Mouse (Mus musculus) 416B (cell line): ENCODE data around the gene Scube2.

ENCODE experiments used
- DNase-seq: peaks from one replicate; pipeline ENCODE4 v3.0.0; 2011; ENCODE audit warnings: low read depth

Scube2 gene

DNA sequence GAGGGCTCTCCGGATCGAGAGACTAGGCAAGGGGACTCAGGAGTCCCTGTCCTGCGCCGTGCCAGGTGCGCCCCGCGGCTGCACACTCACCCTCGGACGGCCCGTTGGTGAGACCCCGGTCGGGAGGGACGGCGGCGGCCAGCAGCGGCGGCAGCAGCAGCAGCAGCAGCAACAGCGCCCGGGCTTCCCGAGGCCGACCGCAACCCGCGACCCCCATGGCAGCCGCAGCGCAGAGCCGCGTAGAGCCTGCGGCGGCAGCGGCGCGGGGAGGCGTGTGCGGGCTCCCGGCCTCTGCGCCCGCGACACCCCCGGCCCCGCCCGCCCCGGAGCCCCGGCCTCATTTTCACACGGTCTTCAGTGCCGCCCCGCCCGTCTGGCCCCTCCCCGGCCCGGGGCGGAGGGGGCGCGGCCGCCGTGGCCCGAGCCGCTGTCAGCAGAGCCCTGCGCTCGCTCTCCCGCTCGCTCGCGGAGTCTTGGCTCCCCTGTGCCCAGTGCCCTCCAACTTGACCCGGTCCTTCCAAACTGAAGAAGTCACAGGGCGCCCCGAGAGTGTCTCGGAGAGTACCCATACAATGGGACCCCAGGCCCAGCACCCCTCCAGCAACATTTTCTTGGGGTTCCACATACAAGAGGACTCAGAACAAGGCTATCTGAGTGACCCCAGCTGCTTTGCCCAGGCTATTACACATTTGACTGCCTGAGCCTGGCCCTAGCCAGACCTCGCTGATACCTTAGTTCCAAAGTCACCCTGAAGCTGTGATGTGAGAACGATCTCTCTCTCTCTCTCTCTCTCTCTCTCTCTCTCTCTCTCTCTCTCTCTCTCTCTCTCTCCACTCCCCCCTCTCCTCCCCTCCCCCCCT lies at the start of gene Scube2:
Gene Scube2, minus strand, starts transcription at position 310 of the 860 bp plus-strand sequence.
- no peak for DNase-seq

DNA sequence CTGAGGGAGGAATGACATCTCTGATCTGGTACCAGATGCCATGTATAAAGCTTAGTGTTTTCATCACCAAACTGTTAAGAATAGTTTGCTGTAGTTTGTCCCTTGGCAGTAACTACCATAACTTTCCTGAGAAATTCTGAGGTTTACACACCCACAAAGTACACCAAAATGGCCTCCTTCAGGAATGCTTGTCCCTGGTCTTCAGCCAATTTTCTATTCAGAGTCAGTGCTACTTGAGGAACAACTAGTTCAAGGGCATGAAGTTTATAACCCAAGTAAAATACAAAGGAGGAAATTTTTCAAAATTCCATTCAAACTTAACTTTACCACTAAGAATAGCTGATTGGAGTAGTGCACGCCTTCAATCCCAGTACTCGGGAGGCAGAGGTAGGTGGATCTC lies 40.7 kb upstream of the Scube2 start:
- DNase-seq, result no peak

DNA sequence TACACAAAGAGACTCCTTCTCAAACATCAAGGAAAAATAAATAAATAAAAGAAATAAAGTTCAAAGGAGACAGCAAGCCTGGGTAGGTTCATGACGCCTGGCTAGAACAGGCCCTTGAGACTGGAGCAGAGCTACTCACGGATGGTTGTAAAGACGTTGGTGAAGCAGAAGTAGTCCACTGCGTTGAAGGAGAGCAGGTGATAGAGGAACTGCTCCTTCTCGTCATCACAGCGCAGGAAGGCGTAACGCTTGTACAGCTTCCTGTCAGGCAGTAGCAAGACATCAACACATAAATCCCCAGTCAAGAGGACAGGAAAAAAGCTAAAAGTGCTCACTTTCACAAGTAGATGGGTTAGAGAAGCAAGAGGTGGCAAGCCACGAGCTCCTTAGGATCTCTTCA lies 35.4 kb upstream of the Scube2 start:
- DNase-seq, result no peak

DNA sequence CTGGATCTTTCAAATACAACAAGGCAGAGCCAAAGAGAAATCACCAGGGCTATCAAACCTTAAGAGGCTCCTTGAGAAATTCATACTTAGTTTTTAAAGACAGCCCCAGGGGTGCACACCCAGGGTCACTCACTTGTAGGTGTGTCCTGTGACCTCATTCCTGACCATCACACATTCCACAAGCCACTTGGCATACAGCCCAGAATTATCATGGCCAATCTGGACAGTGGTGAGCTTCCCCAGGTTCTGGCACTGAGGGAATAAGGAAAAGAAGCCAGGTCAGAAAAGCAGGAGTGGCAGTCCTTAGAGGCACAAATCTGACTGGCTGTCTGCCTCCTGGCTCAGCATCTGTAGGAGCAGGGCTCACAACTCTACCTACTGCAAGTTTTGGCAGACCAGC lies 33.4 kb upstream of the Scube2 start:
- DNase-seq, result peak; percentile 14

DNA sequence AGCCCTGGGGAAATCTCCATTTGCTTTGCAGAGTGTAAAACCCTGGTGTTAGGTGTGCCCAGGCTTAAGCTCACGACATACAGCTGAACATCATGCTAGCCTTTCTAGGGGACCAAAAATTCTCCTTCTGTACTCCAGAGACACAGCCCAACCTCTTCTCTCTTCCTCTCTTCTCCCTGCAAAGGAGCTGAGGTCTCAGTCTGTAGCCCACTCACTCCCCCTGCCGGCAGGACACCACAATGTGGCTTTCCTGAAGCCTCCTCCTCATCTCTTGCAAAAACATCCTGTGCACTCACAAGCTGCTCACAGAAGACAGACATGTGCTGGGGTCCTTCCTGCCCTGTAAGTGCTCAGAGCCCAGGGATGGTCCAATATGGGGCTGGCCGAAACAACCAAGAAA lies 27.1 kb upstream of the Scube2 start:
- peak; percentile 68 for DNase-seq

DNA sequence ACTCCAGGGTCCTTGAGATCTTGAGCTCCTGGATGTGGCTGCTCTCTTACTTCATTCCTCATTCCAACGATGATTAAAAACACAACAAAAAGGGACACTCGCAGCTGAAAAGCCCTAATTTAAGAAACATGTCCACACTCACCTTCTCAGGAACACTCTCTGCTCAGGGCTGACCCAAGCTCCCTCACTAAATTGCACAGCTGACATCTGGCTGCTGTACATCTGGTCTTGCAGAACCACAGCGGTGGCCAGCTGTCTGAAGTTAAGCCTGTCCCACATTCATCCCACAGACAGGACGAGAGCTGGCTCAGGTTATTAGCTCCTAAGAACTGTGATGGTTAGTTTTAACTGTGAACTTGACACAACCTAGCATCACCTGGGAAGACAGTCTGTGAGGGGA lies 26.3 kb upstream of the Scube2 start:
- no peak for DNase-seq

DNA sequence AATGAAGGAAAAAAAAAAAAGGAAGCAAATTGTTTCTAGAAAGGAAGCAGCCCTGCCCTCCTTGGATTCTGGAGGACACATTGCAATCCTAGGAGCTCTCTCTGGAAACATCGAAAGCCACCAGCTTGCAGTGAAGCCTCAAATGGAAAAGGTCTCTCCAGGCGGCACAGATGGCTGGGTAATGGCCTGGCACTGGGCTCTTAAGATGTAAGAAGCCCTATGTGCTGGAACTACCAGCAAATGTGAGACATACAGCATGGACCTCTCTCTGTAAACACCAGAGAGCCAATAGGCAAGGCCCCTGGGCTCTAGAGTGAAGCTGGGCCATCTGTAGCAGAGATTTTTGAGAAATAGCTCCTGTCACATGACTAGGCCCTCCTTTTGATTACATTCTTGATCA lies 24.8 kb upstream of the Scube2 start:
- DNase-seq, result no peak

DNA sequence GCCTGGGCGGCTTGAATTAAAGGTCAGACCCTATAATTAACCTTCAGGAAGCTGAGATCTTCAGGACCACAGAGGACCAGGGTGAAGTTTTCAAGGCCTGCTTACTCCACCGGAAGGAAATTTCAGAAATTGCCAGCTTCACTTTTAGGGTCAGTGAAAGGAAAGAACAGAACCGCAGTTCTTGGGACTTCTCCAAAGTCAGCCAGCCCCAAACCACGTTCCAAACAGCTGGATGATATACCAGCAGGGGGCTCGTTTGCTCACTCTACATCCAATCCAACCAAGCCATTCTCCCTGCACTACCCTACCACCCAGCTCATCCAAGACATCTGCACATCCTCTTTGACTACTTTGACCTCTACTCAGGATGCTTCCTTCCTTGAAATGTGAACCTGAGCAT lies 23.8 kb upstream of the Scube2 start:
- peak; percentile 84 for DNase-seq

DNA sequence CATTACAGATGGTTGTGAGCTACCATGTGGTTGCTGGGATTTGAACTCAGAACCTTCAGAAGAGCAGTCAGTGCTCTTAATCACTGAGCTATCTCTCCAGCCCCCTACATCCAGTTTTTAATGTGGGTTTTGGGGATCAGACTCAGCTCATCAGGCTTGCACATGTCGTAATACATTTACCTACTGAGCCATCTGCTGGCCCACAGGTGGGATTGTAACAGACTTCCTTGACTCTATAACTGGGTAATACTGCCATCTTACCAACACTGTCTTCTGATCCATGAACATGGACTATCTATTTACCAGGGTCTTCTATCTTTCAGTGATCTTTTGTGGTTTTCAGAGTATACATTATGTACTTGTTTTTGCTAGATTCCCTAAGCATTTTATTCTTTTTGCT lies 20.8 kb upstream of the Scube2 start:
- peak; percentile 35 for DNase-seq

DNA sequence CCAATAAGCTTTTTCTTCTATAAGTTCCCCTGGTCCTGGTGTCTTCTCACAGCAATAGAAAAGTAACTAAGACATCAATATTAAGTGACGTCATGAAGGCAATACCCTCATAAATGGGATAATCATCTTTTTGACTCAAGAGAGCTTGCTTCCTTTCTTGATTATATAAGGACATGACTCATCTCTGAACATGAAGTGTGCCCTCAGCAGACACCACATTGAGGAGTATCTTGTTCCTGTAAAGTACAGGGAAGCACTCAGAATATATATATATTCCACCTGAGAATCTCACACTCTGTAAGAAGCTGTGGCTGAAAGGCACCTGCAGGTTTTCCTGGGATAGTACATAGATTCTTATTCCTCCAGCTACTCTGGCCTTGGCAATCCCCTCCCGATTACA lies 17.1 kb upstream of the Scube2 start:
- DNase-seq, result peak; percentile 54

DNA sequence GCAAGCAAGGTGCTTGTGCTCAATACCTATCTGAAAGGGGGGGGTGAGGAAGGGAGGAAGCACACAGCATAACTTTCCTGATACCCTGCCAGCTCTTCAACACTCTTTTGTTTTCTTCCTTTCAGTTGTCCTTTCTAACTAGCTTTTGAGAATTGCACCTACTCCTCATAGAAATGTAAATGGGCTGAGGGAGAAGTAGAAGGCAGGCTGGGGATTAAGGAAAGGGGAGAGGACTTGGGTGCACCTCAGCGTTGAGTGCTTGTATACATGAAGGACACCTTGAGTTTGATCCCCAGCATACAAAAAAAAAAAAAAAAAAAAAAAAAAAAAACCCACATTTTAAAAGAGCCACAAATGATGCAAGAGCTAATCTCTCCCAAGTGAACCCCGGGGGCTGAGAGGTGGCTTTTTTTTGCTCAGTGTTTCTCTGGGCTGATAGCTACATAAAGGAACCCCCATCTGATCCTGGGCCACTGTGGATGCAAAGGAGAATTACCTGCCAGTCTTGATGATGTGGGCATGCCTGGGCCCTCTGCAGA lies 16.2 kb upstream of the Scube2 start:
- no peak for DNase-seq

DNA sequence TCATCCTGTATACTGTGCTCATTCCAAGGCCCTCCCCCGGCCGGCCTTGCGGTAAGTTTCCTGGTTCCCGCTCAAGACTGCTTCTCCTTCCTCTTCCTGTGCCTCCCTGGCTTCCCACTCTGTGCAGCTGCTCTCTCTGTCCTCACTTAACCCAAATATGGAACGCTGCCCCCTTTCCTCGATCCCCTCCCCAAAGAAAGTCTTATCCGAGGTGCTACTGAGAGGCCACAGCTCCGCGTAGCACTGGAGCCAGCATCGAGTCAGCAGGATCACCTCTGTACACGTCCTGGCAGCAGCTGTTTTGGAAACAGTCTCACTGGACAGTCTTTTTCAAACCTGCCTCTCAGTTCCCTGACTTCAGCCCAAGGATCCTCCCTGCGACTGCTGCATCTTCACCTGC lies 13.7 kb upstream of the Scube2 start:
- DNase-seq, result no peak

DNA sequence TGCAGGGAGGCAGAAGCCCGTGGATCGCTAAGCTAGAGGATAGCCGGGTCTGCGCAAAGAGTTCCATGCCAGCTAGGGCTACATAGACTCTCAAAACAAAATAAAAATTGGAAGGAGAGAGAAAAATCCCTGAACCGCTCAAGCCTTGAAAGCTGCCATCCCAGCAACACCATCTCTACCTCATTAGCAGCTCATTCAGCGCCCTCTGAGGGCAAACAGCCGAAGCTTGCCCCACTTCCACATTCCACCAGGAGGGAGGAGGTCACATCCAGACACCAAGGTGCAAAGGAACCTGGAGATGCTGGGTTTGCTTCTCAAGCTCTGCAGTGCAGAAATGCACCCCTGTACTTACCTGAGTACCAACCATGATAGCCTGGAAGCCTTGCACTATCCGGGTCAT lies 10.6 kb upstream of the Scube2 start:
- DNase-seq, result no peak

DNA sequence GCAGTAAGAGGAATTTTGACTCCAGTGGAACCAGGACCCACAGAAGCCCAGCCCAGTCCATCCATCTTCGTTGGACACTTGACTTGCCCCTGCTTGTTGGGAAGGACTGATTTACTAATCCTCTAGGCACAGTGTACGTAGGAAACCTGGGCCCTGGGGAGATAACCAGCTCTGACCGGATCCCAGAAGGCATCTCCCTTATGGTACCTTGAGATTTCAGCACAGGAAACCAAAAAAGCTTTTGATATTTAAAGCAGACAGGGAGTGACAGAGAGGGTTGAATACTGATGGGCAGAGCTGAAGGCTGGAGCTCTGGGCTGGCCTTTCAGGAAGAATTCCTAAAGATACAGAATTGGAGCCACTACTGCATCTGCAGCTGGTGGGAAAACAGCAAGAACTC lies 10.1 kb upstream of the Scube2 start:
- DNase-seq, result no peak

DNA sequence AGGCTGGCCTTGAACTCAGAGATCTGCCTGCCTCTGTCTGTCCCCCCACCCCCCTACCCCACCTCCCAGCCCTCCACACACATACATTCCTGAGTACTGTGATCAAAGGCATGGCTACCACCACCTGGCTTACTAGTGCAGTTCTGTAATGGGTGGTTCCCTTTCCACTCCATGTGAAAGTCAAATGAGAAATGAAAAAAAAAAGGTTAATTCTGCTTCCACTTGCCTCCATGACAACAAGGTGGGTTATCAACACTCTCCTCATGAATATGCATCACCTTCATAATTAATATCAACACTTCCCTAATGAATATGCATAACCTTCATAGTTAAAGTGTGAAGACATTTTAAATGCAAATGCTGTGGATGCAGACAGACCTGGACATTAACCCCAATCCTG lies 9.6 kb upstream of the Scube2 start:
- no peak for DNase-seq

DNA sequence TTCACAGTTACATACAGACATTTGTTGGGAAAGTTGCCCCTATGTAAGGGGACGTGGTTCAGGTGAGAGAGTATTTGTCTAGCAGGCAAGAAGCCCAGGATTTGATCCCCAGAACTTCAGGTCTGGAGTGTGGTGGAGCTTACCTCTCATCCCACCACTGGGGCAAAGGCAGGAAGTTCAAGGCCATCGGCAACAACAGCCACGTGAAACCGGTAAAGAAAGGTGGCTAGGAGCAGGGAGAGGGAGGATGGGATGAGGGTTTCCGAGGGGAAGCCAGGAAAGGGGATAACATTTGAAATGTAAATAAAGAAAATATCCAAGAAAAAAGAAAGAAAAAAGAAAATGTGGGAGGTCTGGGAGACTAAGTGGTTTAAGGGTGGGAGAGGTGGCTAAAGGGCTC lies 7.7 kb upstream of the Scube2 start:
- DNase-seq, result no peak

DNA sequence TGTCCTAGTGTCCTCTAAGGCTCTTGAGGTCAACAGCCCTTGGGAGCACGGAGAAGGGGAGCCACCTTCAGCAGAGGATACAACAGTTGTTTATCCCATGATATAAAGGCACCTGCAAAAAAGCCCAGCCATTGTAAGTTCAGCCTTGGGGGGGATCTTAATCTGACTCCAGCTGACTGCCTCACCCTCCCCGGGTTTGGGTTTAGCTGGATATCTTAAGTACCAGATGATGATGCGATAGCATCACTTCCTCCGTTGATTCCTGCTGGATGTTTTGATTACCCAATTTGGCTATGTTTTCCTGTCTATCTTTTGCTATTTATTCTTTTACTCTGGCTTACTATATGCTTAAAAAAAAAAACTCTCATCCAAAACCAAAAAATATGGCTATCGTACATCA lies 5.8 kb upstream of the Scube2 start:
- peak; percentile 36 for DNase-seq

DNA sequence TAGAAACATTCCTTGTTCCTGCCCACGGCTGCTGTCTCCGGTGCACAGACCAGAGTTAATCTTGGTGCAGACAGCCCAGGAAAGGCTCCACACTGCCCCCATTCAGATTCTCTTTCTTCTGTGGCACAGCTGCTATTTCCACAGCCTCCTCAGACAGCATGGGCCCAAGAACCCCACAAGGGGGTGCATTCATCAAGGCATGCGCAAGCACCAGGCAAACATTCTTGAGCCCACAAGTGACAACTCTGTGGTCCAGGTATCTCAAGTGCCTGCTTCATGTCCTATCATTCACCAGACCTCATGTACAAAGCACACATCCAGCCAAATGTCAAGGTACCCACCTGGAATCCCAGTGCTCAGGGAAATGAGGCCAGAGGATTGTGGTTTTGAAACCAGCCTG lies 3.0 kb upstream of the Scube2 start:
- peak; percentile 17 for DNase-seq

DNA sequence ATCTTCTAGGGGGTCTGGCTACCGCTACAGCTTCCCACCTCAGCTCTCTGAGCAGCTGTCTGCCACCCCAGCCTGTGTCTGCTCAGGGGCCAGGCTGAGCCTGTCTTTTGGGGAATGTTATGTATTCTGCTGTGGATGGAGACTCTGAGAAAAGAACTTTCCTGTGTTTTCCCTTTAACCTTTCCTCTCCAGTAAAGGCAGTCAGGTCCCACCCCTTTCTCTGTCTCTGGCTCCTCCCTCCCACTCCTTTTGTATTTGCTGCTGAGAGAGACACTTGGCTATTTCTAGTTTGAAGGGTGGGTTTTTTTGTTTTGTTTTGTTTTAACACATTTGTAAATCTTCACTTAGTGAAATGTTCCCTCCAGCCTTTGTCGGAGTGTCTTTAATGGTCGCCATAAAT lies 1.2 kb upstream of the Scube2 start:
- no peak for DNase-seq

DNA sequence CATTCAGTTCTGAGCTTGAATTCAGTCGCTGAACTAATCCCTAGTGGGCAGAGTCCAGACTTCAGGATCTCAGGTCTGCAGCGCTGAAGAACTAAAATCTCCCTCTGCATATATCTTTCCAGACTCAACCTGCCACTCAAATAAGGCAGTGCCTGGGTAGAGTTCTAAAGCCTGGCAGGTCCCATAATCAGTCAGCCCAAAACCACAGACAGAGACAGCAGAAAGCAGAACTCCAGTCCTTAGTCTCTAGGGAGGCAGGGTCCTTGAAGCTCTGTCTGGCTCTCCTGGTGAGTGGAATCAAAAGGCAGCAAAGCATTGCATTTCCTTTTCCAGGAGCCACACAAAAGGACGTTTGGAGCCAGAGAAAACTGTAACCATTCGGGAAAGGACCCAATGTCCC lies 1.9 kb downstream of the Scube2 start:
- DNase-seq, result no peak

DNA sequence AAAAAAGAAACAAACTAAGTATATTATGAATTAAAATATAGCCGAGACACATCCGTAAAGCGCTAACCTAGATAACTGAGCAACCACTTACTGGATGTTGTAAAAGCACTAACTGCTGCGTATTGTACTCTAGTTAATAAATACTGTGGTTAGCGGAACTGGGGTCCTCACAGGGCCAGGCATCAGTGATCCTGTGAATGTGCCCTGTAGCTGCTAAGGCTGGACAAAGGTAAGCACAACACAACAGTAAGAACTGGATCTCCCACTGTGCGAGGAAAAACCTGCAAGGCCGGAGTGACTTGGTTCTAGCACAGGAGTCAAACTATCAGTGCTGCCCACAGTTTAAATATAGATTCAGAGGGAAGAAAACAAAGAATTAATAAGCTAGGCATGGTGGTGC lies 5.3 kb downstream of the Scube2 start:
- no peak for DNase-seq

DNA sequence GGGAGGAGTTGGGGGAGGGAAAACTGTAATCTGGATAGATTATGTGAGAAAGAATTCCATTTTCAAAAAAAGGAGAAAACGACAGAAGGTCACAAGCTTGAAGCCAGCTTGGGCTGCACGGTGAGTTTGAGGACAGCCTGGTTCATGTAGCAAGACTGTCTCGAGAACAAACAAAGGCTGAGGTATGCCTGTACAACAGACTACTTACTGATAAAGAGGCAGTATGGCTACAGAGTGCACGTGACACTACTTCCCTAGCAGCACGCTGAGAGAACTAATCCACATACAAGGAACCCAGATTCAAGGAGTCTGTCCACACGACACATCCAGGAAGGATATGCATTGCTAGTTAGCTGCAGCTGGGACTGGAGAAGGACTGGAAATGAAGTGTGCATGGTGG lies 6.1 kb downstream of the Scube2 start:
- DNase-seq, result no peak

DNA sequence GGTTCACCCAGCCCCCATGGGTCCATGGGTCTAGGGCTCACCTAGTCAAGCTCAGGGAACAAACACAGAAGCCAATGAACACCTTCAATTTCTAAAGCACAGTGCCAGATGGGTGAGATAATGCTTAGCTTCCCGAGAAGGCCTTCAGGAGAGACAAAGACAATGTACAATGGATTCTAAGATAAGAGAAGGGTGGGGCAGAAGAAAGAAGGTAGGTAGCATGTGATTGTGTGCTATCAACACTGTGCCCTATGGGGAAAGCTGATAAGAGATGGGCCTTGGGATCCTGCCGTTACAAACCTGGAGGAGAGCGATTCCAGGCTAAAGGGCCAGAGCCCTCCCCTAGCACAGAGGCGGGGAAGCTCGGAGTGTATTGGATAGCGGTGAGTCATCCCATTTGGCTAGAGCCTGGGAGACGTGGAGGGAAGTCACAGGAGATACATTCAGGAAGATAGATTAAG lies 12.7 kb downstream of the Scube2 start:
- DNase-seq, result no peak

DNA sequence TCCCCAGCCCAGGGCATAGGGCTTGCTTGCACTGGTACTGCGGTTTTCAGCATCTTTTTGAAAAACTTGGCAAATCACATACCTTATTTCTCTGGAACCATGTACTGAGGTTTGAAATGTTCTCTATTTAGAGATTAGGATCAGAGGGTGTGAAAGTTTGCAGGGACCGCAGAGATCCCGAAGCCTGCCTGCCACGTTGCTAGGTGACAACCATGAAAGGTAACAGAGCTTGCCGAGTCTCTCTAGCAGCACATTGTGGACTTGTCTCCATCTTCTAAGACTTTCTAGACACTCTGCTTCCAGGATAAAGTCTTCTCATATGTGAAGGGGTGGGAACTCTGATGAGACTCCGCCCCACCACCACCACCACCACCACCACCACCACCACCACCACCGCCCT lies 13.5 kb downstream of the Scube2 start:
- DNase-seq, result no peak
